Mouse (Mus musculus) limb, embryonic 14.5 days (tissue): Measurements from ENCODE around the gene Vipr1. TPM values are rescaled to one million over a fixed set of nuclear protein-coding genes. Genes with fewer than 3 reads are reported as not detected.

Experiments
- ATAC-seq: fragments of 200-750 bp; cut with Nextera tagmentation; 2 replicates; pipeline ENCODE4 v1.8.0; 2017; ENCODE audit warnings: low read depth, moderate number of reproducible peaks, moderate TSS enrichment; ENCODE audit not compliant: low FRiP score
- DNase-seq: peaks from one replicate; pipeline ENCODE4 v3.0.0-alpha.2; 2015; ENCODE audit warnings: low spot score
- H3K27ac ChIP-seq: fragments of 300-500 bp; sonication (generic); replicated peaks from 2 replicates; pipeline ENCODE4 v1.5.1; 2014; ENCODE audit warnings: low read depth, mild to moderate bottlenecking, low read length, moderate library complexity, mixed read lengths
- H3K27me3 ChIP-seq: fragments of 300-500 bp; sonication (generic); 2 replicates; pipeline ENCODE4 v1.6.1; 2014; ENCODE audit warnings: low read length, mixed read lengths; ENCODE audit not compliant: control insufficient read depth, insufficient read depth
- H3K36me3 ChIP-seq: fragments of 300-500 bp; sonication (generic); 2 replicates; pipeline ENCODE4 v1.6.1; 2014; ENCODE audit warnings: mild to moderate bottlenecking, low read length, moderate library complexity, mixed read lengths; ENCODE audit not compliant: control insufficient read depth, insufficient read depth
- H3K4me1 ChIP-seq: fragments of 300-500 bp; sonication (generic); 2 replicates; pipeline ENCODE4 v1.6.1; 2014; ENCODE audit warnings: antibody characterized with exemption, low read length, mixed read lengths; ENCODE audit not compliant: control insufficient read depth, insufficient read depth
- H3K4me2 ChIP-seq: fragments of 300-500 bp; sonication (generic); replicated peaks from 2 replicates; pipeline ENCODE4 v1.6.1; 2014; ENCODE audit warnings: low read depth, mild to moderate bottlenecking, low read length, moderate library complexity; ENCODE audit not compliant: severe bottlenecking
- H3K4me3 ChIP-seq: fragments of 300-500 bp; sonication (generic); replicated peaks from 2 replicates; pipeline ENCODE4 v1.5.1; 2014; ENCODE audit warnings: low read length
- H3K9ac ChIP-seq: fragments of 300-500 bp; sonication (generic); 2 replicates; pipeline ENCODE4 v1.6.1; 2014; ENCODE audit warnings: mild to moderate bottlenecking, low read depth, low read length, moderate library complexity; ENCODE audit not compliant: severe bottlenecking
- H3K9me3 ChIP-seq: fragments of 300-500 bp; sonication (generic); 2 replicates; pipeline ENCODE4 v1.6.1; 2016; ENCODE audit warnings: low read length; ENCODE audit not compliant: control insufficient read depth
- POLR2A ChIP-seq: fragments of 200-500 bp; IDR thresholded peaks from 2 replicates; pipeline ENCODE4 v1.8.0; 2012; ENCODE audit warnings: inconsistent platforms, mild to moderate bottlenecking, moderate library complexity, borderline replicate concordance; ENCODE audit not compliant: insufficient read depth, insufficient read length; ENCODE audit errors: extremely low read depth
- WGBS: fragments of 180-500 bp; shearing (Covaris S2); extraction: QIAGEN DNeasy Blood & Tissue Kit; methylation state at CpG from one replicate; pipeline ENCODE4 v1.1.7; 2014; 5-methylcytosine and 5-hydroxymethylcytosine counted together
- polyA plus RNA-seq, 2 experiments: library from polyadenylated mRNA; depleted of rRNA in 1 of 2; stranded (reverse) in 1 of 2; unstranded in 1 of 2; fragments of >200 nt; fragmentation: Nextera tagmentation in 1 of 2; extraction: Ambion mirVana in 1 of 2; gene quantifications; 2 replicates each; pipeline versions ENCODE4 v1.2.1 to v1.2.3; 2012 to 2014

Vipr1 gene
- polyA plus RNA-seq, 2 experiments: 0.45 to 0.47 TPM

DNA sequence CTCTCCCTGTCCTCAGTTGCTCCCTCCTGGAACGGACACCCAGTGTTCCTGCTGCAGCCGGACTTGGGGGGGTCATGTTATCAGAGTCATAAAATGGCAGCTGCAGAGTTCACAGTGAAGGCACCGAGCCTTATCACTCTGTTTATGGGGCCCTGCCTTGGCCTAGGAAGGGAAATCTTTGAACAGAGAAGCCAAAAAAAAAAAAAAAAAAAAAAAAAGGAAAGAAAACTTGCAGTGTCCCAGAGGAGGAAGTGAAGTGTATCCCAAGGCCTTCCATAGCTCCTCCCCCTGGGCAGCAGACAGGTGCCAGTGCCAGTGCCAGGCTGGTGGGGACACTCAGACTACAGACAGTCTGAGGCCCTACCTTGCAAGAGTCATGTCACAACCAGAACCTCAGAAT lies 2.3 kb downstream of the Vipr1 start:
- 54% methylated on average over 3 of the region's 3 CpGs for WGBS
- H3K36me3 ChIP-seq: no peaks in the 10 kb centered on the region
- H3K9me3 ChIP-seq: no peaks in the 10 kb centered on the region
- peaks cover 9% of the 10 kb centered on the region for H3K4me1 ChIP-seq
- H3K4me2 ChIP-seq: no peak overlapping the region
- DNase-seq (no peak), ATAC-seq (no peak)
- no peak overlapping the region for H3K4me3 ChIP-seq
- no peak overlapping the region for H3K27ac ChIP-seq
- H3K27me3 ChIP-seq: peaks cover 44% of the 10 kb centered on the region
- H3K9ac ChIP-seq: no peak overlapping the region
- no peak for TF ChIP-seq POLR2A

DNA sequence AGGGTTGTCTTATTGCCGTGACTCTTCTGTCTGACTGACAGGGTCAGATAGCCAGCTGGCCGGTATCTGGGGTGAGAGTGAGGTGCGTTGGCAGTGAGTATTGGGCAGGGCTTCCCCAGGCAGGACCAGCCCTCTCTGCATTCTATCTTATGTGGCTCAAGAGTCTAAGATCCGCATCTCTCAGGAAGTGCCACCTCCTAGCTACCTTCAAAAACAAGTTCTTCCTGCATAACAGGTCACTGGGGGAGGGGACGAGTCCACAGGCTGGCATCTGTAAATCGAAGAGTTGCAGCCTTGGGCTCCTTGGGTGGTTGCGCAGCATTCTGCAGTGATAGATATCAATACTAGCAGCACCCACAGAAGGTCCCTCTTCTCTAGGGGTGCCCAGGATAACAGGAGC lies 4.5 kb downstream of the Vipr1 start:
- Histone ChIP-seq H3K4me2 (no peak overlapping the region), H3K4me1 (peaks cover 3% of the 10 kb centered on the region), H3K27ac (no peak overlapping the region), H3K4me3 (no peak overlapping the region), H3K36me3 (no peaks in the 10 kb centered on the region), H3K9me3 (no peaks in the 10 kb centered on the region), H3K27me3 (peaks cover 22% of the 10 kb centered on the region), H3K9ac (no peak overlapping the region)
- DNase-seq (no peak), ATAC-seq (no peak)
- TF ChIP-seq POLR2A: no peak
- 68% methylated on average over 7 of the region's 7 CpGs for WGBS

DNA sequence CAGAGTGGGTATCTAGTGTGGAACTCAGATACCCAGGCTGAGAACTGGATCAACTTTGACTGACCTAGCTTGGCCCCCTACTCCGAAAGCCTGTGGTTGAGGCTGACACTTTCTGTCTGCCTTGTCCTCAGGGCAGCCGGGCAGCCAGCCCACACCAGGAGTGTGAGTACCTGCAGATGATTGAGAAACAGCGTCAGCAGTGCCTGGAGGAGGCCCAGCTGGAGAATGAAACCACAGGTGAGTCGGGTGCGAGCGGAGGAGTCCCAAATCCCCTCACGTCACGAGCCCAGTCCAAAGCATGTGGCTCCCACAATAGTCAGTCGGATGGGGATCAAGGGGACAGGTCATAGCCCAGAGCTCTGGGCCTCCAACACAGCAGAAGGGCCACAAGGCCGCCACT lies 11.2 kb downstream of the Vipr1 start:
- no peaks in the 10 kb centered on the region for H3K27me3 ChIP-seq
- H3K27ac ChIP-seq: no peak overlapping the region
- no peak for ATAC-seq
- H3K4me3 ChIP-seq: no peak overlapping the region
- 85% methylated on average over 10 of the region's 10 CpGs for whole genome bisulfite sequencing
- no peak overlapping the region for H3K4me2 ChIP-seq
- H3K9me3 ChIP-seq: no peaks in the 10 kb centered on the region
- no peaks in the 10 kb centered on the region for H3K4me1 ChIP-seq
- TF ChIP-seq POLR2A: no peak
- H3K36me3 ChIP-seq: no peaks in the 10 kb centered on the region
- no peak for DNase-seq
- H3K9ac ChIP-seq: no peak overlapping the region

DNA sequence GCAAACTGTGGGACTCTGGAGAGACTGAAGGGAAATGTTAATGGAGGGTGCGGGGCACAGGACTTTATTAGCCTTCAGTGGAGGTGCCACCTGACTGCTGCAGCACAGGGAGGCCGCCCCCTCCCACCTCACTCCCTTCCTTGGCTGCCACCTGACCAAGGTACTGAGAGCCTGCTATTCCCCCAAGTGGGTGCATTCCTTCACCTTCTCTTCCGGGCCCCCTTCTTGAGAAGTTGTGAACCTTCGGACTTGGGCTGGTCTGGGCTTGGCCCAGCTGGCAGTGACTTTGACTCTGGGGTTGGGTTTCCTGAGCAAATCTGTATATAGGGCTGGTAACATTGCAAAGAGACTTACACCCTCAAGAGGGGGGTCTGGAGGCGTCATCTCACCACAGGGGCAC lies 13.8 kb downstream of the Vipr1 start:
- ATAC-seq (no peak), DNase-seq (no peak)
- Histone ChIP-seq H3K36me3 (no peaks in the 10 kb centered on the region), H3K9ac (no peak overlapping the region), H3K27ac (no peak overlapping the region), H3K9me3 (no peaks in the 10 kb centered on the region), H3K4me2 (no peak overlapping the region), H3K4me3 (no peak overlapping the region), H3K27me3 (no peaks in the 10 kb centered on the region), H3K4me1 (no peaks in the 10 kb centered on the region)
- WGBS: 70% methylated on average over 5 of the region's 5 CpGs
- TF ChIP-seq POLR2A: no peak

- ATAC-seq: no peak
- WGBS: 23% methylated on average over 13 of the region's 13 CpGs
- no peaks in the 10 kb centered on the region for H3K27me3 ChIP-seq
- H3K9me3 ChIP-seq: no peaks in the 10 kb centered on the region
- no peak overlapping the region for H3K4me3 ChIP-seq
- no peaks in the 10 kb centered on the region for H3K36me3 ChIP-seq
- no peak overlapping the region for H3K27ac ChIP-seq
- no peak for TF ChIP-seq POLR2A
- H3K4me1 ChIP-seq: no peaks in the 10 kb centered on the region
- DNase-seq: no peak
- no peak overlapping the region for H3K4me2 ChIP-seq
- no peak overlapping the region for H3K9ac ChIP-seq
These were observed 14.6 kb downstream of the Vipr1 start for GRCm38 (mm10) chr9:121657143-121657542.

- Histone ChIP-seq H3K9me3 (no peaks in the 10 kb centered on the region), H3K4me2 (no peak overlapping the region), H3K27ac (no peak overlapping the region), H3K4me1 (no peaks in the 10 kb centered on the region), H3K27me3 (no peaks in the 10 kb centered on the region), H3K4me3 (no peak overlapping the region), H3K36me3 (no peaks in the 10 kb centered on the region), H3K9ac (no peak overlapping the region)
- no peak for DNase-seq
- TF ChIP-seq POLR2A: no peak
- WGBS: 80% methylated on average over 7 of the region's 7 CpGs
- ATAC-seq: no peak
These were observed 15.7 kb downstream of the Vipr1 start for GRCm38 (mm10) chr9:121658248-121658647.
